Mouse (Mus musculus) lung, adult 2 months (tissue): ENCODE results near the gene Pecr.

Experiments used
- CTCF ChIP-seq: fragments of 200-500 bp; IDR thresholded peaks from 2 replicates; pipeline ENCODE4 v1.5.1; 2011; ENCODE audit warnings: mild to moderate bottlenecking, low read length, control low read depth; ENCODE audit not compliant: insufficient read depth
- POLR2A ChIP-seq: fragments of 200-500 bp; IDR thresholded peaks from 2 replicates; pipeline ENCODE4 v1.6.1; 2011; ENCODE audit warnings: low read depth, mild to moderate bottlenecking, control low read depth, low read length, borderline replicate concordance; ENCODE audit errors: extremely low read depth

DNA sequence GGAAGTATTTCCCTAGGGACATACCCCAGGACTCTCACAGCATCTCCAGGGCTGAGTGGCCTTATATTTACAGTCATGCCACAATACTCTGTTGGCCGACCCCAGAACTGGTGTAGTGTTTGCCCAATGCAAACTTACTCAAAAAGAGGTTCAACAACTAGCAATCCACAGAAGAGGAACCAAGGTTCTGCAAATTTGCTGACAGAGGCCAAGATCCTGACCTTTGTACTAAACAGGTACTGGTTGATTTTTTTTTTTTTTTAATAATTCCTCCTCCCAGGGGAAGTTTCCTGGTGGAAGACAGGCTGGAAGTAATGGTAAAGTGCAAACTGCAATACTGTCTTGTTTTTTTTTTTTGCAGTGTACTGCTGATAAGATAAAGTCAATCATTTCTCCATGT lies 1.5 kb downstream of the Pecr start:
- TF ChIP-seq POLR2A = no peak
- no peak for TF ChIP-seq CTCF
